Mouse (Mus musculus) adrenal gland, postnatal 14 days (tissue): ENCODE results near the gene Rab21. TPM values are rescaled to one million over a fixed set of nuclear protein-coding genes. Genes with fewer than 3 reads are reported as not detected.
A peak's percentile ranks its signal among the peaks of the same experiment; 100 is the strongest.
"Not testable (repeated sequence)": the region's sequence is repeated elsewhere in the genome, so short reads cannot be mapped to it uniquely, and the experiment has no call there.

ENCODE experiments used
- DNase-seq: peaks from one replicate; pipeline ENCODE4 v3.0.0; 2021; ENCODE audit warnings: mixed read lengths
- total RNA-seq: library from RNA; stranded (reverse); gene quantifications from 2 replicates; pipeline ENCODE4 v1.2.3, GENCODE M21; 2021

Gene Rab21
- total RNA-seq, 1 experiment from 2014 or later: 53.8 TPM

DNA sequence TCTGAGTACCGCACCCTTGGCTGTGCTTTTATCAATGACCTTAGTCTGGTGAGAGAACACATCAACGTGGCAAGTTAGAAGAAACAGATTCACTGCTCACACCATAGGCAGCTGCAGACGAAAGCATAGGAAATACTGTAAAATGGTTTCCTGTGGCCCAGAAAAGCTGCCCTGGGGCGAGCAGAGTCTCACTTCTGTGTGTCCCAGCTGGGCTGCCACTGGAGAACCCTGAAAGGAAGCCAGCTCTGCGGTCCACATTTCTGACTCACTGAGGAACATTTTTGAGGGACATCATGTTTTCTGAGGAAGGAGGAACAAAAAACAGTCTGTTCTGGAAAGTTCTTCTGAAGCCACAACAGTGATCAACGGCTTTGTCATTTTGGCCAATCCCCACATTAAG lies 13.1 kb upstream of the Rab21 start:
- peak; percentile 48 for DNase-seq

DNA sequence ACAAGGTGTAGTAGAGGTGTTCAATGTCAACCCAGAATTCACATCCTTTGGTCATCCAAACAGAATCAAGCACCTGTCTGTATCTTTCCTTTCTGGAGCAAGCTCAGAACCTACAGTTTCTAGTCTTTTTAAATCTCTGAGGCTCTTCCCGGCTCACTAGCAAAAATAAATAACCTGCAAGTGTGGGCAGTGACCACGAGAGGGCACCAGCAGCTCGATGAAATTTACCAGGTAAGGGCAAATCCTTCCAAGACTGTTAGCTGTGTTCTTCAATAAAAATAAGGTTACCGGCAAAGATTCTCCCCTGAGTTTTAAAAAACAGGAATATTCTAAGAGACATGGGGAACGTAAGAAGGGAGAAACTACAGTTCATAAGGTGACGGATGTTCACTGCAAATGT lies 7.9 kb upstream of the Rab21 start:
- DNase-seq: peak; percentile 79

DNA sequence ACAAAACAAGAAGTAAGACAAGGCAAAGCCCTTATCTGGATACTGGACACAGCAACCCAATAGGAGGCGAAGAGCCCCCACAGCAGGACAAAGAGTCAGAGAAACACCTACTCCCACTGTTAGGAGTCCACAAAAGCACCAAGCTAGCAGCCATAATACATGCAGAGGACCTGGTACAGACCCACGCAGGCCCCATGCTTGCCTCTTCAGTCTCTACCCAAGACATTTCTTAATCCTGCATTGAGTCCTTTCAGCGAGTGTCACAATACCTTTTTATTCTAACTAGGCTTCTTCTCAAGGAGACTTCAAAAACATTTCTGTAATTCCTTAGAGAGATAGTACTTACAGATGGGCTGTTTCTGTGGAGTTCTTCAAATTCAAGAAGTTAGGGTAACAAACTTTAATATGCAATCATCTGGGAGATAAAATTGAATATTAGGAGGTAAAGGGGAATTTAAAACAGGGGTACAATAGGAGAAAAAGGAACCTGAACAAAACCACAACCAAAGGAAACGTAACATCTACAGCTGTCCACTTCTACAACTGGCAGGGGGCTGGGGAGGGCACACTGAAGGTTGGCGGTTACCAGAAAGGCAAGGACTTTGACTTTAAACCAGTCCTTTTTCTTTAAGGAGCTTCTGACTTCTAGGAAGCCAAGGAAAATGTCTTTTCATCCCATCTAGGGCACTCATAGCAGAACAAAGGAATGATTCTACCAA lies 6.1 kb upstream of the Rab21 start:
- DNase-seq: no peak

DNA sequence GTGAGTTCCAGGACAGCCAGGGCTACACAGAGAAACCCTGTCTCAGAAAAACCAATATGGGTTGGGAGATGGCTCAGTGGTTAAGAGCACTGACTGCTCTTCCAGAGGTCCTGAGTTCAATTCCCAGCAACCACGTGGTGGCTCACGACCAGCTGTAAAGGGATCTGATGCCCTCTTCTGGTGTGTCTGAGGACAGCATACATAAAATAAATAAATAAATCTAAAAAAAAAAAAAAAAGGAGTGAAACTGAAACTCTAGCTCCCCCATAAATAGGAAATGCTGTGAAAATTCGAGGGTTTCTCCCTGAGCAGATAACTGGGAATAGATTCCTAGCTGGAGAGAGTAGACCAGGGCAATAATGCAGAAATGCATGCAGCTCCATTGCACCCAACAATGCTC lies 3.0 kb upstream of the Rab21 start:
- DNase-seq: not testable (repeated sequence)

DNA sequence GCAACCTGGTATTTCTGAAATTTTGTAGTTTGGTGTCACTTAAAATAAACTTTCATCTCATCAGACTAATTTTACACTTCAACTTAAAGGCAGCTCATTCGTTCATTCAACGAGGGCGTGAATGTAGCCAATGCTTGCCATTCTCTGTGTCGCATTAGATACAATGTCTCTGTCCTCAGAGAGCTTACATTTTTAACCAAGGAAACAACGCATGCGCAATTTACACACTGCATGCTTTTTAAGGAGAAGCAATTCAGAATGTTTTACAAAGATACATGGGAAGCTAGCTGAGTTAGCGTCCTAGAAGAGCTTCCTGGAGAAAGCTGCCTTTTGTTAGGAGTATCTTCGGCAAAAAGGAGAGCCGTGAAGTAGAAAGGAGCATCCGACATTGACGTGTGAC lies 919 bp upstream of the Rab21 start:
- DNase-seq: no peak

DNA sequence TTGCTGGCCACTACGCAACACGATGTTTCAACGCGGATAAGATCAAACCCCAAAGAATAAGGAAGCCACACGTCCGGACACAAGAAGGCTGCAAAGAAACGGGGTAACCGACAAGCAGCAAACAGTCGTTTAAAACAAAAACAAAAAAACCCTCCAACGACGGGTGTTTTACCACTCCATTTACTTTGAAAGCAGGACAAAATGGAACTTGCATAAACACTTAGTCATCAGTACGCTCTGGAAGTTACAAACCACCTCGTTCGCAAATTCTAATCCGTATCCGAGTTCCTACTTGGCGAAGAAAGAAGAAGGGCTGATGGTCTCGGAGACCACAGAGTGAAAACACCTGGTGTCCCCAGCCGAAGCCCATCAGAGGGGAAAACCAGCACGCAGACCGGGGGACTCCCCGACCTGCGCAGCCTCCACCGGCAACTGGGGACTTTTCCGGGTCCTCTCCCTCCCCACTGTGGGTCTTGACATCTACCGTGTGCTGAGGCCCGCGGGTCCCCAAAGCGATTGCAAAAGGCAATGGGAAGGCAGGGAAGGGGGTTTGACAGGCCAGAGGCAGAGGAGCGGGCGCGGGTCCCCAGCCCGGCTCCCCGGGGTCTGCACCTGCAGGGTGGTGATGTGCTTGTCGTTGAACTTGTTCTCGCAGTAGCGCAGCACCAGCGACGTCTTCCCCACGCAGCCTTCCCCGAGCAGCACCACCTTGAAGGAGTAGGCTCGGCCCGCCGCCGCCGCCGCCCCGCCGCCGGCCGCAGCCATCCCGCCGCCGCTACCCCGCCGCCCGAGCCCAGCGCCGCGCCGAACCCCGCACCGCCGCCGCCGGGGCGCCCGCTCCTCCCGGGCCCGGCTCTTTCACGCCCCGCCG lies 577 bp downstream of the Rab21 start:
- peak; percentile 67 for DNase-seq

DNA sequence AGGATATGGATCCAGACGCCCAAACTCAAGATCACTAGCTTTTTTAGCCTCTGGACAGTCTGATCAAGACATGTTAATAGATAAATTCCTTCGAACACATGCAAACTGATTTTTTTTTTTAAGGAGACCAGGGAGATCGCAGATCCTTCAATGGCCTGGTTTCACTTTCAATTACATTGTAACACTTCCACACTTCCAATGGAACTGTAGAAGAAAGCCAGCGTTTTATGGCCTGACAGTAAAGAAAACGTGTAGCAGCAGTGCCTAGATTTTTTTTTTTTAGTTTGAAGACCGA lies 1.2 kb downstream of the Rab21 start:
- no peak for DNase-seq

DNA sequence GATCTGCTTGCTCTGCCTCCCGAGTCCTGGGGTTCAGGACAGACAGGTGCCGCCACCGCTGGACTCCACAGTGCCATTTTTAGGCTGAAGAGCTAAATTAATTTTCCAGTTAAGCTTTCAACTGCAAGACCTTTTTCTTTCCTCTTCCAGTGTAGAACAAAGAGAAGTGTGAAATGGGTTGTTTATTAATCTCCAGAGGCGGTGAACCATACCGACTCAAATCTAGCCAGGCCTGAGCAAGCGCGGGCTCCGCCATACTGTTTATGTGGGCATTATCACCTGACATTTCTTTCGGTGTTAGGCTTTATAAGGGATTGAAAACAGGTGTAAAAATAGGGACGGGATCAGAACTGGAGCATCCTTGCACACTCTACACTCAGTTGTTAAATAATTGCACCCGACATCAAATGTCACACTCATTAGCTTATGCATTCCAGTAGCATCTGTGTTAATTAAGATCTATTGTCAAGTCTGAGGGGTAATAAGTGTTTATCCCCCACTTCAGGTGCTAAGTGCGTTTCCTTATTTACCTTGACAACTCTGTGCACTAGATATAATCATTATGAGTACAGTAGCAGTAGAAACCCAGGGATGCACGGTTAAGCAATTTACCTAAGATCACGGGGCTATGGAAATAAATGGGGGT lies 1.6 kb downstream of the Rab21 start:
- no peak for DNase-seq

DNA sequence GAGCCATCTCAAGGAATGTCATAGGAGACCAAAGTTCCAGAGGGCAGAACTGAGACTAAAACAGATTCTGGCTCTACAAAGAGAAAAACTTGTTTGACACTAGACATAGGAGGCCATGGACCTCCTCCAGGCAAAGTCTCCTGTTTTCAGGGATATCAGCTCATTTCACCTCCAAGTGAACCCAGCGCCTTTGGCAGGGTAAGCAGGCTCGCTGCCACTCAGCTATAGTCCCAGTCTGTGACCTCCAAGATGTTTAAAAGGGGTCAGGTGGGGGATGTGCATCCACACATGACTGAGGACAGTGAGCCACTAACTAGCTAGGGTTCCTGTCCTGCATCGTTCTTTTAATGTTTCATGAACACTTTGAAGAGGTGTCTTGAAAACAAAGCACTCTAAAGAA lies 2.7 kb downstream of the Rab21 start:
- DNase-seq: peak; percentile 64

DNA sequence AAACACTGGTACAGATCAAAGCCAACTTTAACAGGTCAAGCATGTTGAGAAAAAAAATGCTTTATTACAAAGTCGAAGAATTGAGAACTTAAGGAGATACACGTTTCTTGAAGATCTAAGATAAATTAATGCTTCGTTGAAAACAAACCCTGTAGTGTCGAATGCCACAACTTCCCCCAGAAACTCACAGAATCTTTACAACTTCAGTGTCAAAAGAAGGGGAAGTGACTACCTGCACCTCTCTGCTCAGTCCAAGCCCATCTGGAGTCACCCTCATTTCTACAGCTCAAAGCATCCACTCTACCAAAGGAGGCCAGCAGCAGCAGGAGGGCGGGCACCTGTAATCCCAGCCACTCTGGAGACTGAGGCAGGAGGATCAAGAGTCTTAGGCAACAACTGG lies 3.2 kb downstream of the Rab21 start:
- DNase-seq: no peak

DNA sequence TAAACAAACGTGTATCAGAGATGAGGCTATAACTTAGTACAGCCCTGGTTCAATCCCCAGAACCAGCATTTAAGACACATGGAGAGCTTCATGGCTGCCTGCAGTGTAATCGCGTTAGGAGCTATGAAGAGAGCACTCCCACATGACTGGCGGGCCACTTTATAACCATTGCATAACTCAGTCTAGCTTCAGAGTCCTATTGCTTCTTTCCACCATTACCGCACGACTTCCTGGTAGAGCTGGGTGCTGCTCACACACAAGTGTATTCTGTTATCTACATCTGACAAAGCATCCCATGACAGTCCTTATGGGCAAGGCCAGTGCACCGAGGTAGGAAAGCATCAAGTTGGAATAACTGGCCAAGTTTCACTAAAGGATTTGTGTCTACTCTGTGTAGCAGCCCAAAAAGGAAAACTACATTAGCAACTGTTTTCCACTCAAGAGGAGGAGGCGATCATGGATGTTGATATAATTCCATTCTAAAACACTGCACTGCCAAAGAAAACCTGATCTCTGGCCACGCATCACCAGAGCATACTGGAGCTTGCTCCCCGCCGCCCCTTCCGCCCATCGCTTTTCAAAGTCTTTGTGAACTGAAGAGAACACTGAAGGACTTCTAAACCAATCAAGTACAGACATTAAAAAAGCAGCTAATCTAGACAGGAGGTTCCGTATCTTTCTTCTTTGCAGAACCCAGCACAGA lies 4.0 kb downstream of the Rab21 start:
- DNase-seq: no peak

DNA sequence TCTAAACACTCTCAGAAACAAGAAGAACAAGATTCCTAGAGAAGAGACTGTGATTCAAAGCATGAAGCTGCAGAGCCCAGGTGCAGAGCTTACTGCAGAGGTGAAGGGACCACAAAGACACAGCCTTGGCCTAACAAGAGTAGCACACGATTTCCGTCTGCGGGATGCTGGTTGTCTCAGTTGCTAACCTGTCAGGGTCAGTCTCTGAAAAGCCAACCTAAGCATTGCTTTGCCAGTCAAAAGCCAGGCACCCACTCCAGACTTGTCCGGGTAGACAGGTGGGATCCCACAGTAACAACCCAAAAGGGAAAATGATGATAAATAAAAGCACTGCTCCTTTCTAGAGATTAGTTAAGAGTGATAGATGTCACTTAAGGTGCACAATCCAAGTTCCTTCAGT lies 6.2 kb downstream of the Rab21 start:
- no peak for DNase-seq

DNA sequence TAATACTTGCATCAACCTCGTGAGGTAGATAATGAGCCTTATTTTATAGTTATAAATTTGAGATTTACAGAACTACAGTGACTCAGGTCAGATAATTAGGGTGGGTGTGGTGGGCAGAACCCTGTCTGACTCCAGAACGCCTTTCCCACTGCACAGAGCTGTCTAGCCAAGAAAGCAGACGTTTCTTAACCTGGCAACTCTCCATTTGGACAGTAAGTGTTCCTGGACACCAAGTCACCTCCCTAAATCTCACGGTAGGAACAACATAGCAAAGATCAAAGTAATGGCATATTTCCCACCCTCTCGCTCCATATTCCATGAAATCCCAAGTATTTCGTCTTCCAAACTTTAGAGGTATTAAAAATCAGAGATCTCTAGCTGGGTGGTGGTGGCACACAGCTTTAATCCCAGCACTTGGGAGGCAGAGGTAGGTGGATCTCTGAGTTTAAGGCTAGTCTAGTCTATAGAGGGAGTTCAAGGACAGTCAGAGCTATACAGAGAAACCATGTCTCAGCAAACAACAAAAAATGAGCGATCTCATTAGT lies 8.0 kb downstream of the Rab21 start:
- no peak for DNase-seq

DNA sequence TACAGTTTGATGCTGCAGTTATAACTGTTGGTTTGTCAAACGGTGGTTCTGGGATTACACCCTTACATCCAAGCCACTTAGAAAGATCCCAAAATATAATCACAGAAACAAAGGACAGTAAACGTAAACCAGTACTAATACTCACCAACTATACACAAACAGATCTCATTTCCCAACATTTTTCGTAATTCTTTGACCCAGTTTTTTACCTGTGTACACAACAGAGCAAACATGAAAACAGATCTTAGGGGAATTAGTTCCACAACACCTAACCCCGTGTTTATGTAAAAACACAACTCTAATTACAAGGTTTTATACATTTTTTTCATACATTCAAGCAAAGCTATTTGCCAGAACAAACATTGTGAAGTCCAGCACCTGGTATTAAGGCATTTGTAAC lies 16.7 kb downstream of the Rab21 start:
- no peak for DNase-seq

DNA sequence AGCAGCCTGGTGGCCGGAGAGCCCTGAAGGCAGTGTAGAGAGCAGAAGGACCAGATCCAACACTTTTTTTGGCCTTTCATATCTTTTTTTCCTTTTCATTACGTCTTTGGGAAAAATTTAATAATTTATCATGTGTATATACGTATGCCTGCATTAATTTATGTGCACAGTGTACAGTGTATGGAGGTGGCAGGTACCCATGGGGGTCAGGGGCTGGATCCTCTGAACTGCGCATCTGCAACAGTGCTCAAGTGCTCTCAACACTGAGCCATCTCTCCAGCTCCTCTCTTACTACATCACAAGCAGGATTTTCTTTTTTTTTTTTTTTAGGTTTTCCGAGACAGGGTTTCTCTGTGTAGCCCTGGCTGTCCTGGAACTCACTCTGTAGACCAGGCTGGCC lies 17.8 kb downstream of the Rab21 start:
- no peak for DNase-seq

DNA sequence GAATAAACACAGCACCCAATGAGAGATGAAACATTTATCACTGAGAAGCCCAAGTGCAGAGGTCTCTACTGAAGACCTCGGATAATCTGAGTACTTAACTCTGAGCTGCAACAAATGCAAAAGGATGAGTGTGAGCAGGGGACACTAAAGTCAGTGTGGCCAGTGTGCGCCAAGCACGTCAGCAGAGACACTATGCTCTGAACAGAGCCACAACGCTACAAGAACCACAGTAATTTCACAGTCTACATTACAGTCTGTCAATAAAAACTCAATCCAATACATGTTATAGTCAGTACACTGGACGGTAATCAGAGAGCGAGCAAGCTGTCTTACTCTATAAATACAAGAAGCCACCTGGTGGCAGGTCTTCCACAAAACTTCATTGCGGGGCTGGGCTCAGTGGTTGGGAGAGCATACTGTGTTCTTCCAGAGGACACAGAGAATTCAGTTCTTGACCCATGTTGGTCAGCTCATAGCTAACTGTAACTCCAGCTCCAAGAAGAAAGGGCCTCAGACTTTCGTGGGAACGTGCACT lies 18.9 kb downstream of the Rab21 start:
- no peak for DNase-seq

DNA sequence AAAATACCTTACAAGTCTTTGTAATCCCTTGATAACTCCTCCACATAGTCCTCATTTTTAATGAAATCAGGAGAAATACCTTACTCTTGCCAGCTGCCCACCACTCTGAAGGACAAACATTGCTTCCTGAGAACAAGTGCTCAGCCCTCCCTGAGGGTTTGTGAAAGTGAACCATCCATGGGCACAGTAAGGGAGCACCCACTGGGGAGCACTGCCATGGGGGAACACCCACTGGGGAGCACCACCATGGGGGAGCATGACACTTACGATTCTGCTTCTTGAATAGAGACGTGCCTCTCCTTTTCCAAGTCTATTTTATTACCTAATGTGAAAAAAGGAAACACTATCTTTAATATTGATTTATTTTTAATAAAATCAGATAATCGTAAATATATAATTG lies 20.2 kb downstream of the Rab21 start:
- DNase-seq: no peak

DNA sequence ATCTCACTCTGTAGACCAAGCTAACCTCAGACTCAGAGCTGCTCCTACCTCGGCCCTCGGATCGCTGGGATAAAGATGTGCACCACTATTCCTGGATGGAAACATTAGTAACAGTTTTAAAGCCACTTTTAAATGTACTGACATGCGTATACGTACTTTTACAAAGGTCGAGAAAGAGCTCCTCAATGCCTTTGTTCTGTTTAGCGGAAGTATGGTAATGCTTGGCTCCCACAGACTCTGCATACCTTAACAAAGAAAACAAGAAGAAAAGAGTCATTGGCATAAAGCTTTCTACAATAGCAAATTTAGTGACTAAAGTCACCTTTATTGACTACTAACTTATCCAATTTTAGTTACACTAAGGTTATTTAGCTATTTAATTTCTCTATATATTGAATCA lies 20.7 kb downstream of the Rab21 start:
- no peak for DNase-seq

DNA sequence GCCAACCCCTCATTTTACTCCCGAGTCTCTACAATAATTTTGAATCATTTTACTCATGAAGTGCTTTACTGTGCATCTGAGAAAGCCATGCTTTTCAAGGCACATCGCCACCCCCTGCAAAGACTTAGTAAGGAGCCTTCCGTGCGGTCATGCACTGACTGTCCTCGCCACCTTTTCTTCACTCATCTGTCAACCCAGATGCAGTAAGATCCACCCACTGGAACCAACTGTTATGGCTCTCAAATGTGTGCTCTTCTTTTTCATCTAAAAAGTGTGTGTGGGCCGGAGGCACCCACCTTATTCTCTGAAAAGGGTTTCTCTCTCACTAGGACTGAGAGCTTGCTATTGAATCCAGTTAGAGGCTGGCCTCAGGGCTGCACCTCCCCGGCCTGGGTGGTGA lies 21.4 kb downstream of the Rab21 start:
- DNase-seq: no peak

DNA sequence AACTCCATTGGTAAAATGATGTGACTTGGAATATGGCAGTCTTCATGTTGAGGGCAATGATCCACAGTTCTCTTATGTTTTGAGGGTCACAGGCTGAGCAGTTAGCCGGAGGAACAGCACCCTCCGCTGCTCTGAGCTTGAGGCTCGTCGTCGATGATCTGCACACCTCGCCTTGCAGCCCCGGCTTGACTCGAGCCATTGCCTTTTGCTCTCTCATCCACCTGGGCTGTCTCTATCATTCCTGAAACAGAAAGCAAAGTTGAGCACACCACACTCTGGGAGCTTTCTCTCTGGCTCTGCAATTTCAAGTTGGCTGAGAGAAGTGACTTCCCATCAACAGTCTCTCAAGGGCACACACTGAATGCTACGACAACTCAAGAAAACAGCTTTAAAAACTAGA lies 24.7 kb downstream of the Rab21 start:
- no peak for DNase-seq

DNA sequence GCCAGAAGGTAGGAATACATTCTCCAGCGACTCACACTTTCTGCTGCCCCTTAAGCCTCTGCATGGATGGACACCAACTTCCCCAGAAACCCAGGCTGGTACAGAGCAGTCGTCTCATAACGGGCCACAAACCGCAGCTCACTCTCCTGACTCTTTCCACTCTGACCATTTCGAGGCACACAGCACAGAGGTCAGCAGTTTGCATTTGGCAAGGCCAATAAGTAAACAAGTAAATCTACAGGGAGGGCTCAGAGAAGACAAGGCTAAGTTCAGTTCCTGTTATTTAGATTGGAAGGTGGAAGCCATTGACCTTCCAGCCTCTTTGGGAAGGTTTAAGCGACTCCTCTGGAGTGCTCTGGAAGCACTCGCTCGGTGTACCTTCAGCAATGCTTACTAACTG lies 26.5 kb downstream of the Rab21 start:
- no peak for DNase-seq

DNA sequence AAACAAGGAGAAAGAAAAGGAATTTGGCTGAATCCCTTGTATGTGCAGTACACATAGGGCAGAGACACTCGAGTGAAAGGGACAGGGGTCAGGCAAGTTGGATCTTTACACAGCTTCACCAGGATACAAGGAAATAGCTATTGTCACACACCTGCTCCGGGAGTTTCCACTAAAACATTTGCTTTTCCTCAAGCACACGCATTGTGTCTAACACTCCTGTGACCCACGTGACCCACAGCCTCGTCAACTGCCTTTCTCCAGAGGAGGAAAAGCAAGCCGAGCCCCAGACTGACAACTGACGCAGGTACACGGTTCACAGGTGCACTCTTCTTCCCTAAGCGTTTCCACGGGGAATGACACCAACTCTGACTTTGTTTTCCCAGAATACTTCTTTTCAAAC lies 31.2 kb downstream of the Rab21 start:
- DNase-seq: no peak
